Mouse (Mus musculus) kidney, adult 9 months (tissue): ENCODE results near the gene Cbx5.

Experiments used
- DNase-seq: peaks from one replicate; pipeline ENCODE4 v3.0.0; 2022

Cbx5 gene

DNA sequence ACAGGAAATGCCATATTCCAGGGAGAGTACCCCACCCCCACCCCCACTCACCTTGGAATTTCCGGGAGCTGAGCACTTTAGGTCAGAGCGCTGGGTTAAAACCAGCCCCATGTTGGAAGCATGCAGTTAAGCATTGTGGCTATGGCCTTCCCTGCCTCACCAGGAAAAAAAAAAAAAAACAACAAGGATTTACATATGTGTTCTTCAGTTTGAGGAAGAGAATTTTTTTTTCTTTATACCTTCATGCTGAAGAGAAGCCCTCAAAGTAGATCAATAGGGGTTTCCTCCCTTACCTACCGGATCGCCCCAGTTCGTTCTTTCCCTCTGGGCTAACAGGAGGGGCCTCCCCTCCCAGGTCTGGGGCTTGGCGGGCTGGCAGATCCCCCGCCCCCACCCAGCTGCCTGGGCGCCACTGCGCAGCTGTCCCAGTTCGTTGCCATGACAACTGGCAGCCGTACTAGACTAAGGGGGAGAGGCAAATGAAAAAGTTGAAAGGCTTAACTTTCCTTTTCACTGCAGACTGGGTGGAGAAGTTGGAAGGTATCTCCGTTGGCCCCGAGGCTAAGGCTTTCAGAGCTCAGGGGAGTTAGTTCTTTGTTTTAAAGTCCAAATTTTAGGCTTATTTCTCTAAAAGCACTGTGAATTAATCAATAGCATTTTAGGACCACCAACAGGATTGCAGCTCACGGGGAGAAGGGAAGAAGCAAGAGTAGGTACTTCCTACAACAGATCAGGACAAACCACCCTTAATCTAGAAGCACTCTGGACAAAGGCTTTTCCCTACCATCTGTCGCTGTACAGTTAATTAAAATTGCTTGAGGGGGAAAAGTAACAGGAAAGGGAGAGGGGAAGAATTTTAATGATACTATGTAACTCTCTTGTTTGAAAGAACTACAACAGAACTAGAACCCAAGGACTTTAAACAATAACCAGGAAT lies 24.4 kb downstream of the Cbx5 start:
- DNase-seq, result peak; percentile 87

DNA sequence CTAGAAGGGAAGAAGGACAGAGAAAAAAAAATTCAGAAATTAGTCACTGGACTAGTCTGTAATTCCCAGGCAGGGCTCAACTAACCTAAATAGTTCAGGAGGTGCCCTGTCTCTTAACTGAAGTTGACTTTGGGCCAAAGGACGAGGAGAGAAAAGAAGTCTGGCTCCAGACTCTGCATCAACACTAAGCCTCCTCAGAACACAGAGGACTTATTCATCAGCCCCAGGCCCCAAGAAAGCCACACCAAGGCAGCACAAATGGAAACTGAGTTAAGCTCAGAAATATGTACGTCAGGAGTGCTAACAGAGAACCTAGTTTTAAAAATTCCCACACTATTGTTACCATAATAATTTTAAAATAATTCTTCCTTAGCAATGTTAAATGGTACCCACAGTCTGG lies 25.5 kb downstream of the Cbx5 start:
- DNase-seq, result no peak

DNA sequence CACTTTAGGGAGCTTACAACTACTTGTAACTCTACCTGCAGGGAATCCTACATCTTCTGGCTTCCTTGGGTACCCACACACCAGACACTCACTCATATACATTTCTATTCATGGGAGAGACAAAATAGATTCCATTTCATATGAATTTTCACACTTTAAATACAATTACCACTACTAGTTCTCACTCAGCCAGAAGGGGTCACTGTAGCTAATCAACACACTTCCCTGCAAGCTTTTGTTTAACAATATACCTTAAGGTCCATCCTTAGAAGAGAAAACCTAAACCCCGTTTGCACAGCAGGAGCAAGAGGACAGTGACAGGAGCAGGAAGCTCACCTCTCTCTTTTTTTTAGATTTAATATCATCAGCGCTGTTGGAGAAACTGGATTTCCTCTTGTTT lies 34.5 kb downstream of the Cbx5 start:
- DNase-seq, result no peak

DNA sequence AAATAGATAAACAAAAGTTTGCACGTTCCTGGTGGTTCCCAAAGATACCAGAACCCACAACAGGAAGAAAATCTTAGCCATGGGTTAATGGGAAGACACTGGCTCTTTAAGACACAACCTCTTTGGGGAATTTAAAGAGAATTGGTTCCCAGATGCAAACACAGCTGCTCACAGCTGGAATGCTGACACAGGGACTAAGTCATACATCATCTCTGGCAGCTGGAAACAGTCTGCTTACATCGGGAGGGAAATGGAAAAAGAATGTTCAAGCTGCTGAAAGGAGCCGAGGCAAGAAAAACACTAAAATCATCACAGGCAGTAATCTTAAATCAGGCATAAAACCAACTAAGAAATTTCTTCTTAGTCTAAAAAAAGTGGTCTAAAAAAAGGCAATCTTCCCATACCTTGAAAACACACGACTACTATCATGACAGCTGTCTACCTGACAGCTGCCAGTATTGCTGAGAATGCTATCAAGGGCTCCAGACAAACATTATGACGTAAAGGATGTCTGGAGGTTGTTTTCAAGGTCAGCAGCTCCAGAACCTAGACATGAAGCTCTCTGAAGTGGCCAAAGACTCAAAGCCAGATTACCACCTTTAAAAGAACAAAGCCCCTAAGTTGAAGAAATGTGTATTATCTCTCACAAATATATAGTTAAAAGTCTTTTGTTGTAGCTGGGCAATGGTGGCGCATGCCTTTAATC lies 37.4 kb downstream of the Cbx5 start:
- DNase-seq, result peak; percentile 60

DNA sequence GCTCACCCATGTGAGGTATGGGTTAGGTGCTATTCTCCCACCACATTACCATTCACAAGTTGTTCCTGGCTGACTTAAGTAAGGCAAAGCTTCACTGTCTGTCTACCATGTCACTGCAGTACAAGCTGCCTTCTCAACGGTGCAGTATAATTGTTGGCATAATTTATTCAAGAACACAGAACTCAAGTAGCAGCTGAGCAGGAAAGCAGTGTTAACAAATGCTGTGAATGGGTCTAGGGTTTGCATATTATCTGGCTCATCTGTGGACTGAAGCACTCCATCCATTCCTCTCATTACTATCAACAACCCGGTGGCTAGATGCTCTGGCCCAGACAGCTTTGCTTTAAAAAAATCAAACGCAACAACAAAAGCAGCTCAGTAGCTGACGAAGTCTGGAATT lies 41.8 kb downstream of the Cbx5 start:
- DNase-seq, result no peak

DNA sequence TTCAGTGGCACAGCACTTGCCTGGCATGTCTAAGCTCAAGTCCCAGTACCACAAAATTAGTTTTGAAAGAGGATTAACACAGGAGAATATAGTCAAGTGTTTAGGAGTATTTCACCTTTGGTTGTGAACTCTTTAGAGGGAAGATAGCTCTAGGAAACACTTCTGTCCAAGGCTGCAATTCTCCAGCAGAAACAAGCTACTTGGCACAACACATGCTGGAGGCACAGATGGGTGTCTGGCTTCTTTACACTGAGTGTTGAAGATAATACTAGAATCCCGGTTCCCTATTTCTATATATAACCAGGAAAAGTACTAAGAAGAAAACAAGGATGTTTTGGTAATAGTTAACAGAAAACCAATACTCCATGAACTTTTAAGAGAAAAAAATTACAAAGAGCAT lies 42.8 kb downstream of the Cbx5 start:
- DNase-seq, result no peak

DNA sequence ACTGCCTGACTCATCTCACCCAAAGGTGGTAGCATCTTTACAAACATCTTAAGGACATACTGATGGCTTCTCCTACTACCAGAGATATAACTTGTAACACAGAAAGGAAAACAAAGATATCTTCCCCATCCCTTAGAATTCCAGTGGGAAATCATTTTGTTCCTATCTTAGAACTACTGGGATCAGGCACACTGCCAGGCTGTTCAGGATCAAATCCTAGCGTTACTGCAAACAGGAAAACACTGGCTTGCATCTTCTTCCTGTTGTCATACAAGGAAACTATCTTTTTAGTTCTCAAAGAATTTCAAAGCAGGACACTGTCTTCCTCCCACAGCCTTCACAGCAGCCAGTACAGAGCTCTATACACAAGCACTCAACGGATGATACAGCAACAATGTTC lies 46.0 kb downstream of the Cbx5 start:
- DNase-seq, result peak; percentile 71

DNA sequence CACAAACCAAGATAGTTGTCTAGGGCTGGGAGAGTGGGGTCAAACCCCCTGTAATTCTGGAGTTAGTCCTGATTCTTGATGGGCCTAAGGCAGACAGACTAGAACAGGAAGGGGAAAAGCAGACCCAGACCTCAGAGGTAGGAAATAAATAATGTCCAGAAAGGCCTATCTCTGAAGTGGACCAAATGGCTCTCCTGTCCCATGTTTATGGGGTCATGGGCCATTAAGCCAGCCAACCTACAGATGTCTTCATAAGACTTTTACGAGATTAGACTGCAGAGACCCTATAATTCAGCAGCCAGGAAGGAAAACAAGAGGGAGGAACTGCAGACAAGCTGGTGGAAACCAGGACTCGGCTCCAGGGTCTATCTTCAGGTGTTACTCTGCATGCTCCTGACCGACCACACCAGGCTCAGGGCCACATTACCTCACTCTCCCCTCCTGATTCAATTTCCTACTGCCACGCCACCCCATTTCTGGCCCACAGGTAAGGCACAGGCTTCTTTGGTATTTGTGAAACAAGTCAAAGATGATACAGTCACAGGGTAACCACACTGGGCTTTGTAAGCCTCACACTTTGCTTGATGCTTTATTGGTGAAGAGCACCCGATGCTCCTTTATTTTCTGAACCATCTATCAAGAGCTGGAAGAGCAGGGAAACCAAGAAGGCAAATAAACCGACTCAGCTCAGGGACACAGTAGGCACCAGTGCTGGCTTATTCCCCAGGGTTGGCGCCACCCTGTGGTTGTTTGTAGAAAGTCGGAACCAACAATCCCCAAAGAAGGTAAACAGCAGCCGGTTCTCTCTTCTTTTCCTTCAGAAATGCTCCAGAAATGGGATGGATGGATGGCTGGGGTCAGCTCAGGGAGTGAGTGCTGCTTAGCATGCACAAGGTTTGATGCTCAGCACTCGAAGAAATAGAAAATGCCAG lies 48.8 kb downstream of the Cbx5 start:
- DNase-seq, result no peak

DNA sequence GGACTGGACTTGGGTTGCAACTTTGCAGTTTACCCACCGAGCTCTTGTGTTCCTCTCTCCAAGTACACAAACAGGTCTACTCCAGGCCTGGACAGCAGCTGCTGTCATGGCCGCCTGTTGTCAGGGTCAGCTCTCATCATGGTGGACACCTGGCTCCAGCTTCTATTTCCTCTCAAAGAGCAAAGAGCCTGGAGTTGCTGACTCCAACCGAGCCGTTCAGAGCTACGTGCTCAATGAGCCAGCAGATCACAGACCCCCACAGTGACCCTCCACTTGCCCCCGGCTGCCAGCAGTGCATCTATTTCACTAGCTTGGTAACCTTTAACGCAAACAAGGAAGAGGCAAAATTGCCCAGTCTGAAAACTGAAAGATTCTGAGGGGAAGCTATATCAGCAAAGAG lies 49.5 kb downstream of the Cbx5 start:
- DNase-seq, result no peak

DNA sequence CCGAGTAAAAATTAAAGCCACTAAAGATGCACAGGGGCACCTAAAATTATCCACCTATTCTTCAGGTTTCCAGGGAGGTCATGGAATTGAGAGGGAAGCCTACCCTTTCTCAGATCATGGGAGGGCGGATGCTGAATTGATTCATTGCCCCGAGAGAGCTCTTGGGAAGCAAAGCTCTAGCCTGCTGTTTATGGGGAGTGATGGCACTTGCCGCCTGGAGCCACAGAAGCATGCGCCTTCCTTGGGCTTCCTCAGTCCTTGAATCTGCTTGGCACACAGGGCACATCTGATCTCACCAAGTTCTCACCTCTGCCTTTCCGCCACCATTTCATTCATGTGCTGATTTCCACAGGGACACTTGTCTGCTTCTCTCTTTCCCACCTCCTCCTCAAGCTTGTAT lies 51.8 kb downstream of the Cbx5 start:
- DNase-seq, result no peak

DNA sequence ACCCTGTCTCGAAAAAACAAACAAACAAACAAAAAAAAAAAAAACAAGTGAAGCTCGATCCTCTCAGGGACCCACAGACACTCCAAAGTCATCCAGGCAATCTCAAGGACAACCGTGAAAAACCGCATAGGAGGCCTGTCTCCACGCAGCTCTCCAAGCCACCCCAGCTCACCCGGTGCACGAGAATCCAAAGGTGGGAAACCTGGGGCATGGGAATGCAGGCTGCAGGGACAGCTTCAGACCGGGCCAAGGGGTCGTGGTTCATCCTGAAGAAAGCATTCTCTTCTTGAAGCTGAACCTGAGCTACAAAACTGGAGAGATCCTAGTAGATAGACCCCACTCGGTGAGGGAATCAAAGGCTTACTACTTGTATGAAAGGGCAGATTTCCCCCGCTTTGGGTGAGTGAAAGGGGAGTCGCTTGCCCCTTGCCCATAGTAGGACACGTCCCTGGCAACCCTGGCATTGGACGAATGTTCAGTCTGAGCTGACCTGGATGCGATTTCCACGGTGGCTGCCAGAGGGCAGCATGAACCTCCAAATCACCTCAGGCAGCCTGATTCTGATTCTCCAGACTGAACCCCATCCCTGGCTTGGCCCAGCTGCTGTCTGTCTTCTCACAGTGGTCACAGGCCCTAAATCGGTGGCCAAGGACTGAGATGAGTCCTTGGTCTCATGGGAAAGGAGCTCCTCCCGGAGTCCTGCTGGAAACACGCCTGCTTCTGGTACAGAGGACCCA lies 54.0 kb downstream of the Cbx5 start:
- DNase-seq, result peak; percentile 62

DNA sequence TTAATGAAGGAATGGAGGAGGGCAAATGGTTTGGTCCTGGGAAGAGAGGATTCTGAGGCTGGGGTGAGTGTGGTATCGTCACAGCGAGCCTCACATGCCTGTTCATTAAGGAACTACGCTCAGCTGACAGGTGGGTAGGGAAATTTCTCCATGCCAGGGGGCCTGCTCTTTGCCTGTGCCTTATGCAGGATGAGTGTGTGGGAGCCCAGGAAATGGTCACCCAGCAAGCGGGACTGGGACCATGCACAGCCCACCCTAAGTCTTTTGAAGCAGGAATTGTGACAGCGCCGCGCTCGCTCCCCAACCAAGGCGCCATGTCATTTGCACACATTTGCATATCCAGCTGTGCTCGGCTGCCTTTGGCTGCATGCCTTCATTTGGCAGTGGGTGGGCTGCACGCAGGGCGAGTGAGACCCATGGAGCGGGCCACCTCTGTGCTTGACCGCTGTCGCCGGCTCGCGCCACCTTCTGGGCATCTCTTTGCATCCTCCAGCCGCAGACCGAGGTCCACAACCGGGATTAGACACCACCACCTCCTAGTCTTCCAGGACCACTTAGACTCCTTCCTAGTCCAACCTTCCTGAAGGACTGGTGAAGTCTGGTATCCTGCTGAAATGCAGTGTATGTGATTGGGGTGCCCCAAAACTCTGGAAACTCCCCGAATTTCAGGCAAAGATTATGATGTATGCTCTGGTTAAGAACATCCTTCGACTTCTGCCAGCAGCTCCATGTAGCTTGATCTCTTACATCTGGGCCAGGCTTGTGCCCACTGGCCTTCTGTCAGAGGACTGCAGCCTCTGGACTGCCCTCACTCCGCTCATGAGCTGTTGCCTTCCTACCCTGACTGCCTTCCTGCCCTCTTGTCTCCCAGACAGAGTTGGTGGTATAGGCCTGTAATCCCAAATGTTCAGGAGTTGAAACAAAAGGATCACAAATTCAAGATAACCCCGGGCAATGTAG lies 55.7 kb downstream of the Cbx5 start:
- no peak for DNase-seq

DNA sequence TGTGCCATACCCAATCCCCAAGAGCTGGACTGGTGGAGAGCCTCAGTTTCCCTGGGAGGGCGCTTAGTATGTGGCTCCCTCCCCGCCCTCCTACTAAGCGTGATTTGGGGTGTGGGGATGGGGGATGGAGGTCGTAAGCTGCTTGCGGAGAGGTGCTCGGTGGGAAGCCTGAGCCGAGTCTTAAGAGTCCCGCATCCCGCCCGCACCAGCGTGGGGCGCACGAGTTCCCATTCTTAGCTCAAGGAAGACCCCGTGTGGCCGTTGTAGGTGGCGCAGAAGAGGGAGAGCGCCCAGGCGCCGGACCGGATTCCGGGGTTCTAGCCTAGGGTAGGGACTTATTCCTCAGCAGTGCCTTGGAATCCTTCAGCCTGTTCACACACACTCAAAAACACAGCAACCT lies 56.5 kb downstream of the Cbx5 start:
- peak; percentile 60 for DNase-seq

DNA sequence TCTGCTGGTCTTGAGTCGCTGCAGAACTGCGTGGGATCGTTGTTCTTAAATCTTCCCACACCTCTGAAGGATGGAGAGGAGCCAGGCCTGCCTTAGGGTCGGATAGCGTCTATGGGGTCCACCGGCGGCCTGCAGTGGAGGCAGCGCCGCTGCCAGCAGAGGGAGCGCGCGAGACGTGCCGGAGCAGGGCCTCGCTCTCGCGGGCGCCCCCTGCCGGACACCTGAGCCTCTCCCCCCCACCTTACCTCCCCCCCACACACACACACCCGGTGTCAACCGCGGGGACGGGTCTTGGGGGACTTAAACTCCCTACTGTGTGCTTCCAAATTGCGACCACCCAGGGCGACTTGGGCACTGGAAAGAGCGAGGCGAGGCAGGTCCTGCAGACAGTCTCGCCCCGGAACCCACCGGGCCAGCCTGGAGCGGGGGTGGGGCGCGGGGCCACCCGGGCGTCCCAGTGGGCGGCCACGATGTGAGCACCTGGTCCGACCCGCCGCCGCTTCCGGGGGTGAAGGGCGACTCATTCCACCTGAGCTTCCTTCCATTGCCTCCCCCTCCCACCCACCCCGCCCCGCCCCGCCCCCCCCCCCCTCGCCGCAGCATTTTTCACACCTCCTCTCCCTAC lies 57.3 kb downstream of the Cbx5 start:
- DNase-seq, result peak; percentile 76

DNA sequence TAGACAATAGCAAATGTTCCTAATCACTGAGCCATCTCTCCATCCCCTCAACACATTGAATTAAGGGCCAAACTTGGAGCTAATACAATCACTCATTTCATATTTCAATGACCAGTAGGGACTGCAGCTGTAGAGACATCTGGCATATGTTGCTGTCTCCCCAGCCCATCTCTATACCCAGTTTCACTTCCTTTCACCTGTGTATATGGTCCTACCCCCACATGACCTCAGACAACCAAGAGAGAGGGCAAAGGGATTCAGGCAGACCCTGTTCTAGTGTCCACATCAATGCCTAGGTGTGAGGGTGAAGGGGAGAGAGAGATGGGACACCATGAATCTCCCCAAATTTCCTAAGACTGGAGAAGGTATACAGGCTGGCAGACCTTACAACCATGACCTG lies 59.2 kb downstream of the Cbx5 start:
- DNase-seq, result no peak

DNA sequence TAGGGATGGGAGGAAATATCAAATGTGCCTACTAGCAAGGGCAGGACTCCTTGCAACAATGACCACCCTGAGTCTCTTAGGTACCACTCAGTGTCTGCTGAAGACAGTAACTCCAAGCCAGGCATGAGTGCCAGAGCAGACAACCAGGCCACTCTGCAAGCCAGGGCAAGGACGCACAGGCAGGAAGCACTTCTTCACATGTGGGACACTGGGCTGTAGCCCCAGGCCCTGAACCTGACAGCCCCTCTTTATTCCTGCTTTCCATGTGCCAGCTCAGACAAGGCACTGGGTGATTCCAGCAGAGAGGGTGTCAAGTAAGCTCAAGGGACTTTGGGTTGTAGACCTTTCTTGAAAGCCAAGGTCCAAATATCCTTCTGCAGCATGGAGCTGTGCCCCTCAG lies 60.8 kb downstream of the Cbx5 start:
- no peak for DNase-seq

DNA sequence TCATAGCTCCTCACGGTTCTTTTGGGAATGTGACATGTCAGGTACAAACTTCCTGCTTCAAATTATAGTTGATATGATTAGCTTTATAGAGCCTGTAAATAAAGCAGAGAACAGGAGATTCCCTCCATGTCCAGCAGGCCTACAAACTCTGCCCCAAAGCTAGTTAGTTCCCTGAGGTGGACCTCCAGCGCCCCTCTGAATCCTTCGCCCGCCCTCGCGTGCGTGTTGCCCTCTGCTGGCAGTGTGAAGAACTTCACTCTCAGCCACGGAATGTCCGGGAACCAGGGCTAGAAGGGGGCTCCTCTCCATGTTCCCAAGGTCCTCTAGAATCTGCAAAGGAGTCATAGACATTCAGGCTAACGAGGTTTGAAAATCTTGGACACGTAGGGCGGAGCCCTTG lies 61.5 kb downstream of the Cbx5 start:
- no peak for DNase-seq

DNA sequence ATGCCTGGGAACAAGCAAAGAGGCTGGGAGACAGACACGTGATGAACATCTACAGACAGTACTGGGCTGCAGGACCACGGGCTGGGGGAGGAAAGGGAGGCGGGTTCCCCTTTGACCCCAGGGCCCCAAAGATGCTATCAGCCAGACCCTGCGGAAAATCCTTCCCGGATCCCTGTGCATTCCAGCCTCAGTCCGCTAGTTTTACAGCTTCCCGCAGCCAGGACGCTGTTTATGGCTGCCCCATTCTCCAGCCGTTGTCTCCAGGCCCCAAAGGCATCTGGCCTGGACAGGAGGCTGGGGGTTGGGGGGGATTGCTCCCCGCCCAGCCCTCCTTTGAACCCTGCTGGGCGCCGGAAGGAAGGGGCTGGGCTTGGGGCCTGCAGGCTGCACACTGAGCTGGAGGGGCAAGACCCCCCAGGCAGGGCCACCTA lies 62.0 kb downstream of the Cbx5 start:
- no peak for DNase-seq

DNA sequence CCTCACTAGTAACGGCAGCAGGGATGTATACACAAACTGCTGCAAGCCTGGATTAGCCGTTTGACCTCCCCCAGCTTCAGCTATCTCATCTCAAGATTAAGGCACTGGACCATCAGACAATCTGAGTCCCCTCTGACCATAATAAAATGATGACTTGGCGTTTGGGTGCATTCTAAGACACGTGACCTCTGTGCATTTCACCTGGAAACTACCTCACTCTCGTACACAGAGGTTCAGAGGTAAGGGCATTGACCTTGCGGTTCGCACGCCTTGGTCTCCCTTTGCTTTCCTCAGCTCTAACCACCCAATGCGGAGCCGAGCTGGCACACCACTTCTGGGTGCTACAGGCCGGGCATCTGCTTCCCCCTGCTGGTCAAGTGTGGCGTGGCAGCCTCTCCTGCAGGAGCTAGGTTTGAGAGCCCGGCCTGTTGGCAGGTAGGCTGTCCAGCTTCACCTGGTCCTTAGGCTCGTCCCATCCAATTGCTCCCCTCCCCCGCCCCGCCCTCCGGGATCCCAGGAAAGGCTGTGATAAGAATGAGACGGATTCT lies 62.7 kb downstream of the Cbx5 start:
- peak; percentile 97 for DNase-seq

DNA sequence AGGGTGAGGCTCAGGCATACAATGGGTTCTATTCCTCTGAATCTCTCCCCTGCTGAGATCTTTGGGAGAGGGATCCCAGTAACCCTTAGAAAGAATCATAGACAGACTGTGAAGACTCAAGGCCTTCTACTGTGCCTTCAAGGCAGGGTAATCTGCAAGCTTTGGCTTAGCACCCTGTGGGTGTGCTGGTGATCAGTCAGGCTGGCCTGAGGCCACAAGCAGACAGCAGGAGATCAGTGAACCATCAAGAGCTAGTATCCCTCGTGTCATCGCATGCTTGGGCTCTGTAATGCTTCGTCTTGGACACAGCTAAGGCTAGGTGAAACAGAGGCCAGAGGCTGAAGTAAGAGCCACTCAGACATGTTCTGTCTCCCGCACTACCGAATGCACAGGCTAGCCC lies 66.4 kb downstream of the Cbx5 start:
- DNase-seq, result peak; percentile 40
